Mouse (Mus musculus) stomach, embryonic 15.5 days (tissue): ENCODE measurements at regions not wholly inside any gene's neighbourhood (a gene's known extent, or its start where the extent isn't known, plus 50 kb on each side); places are given as distances from the start of the nearest gene placed in this dataset.

Source experiments
- ATAC-seq: fragments of 200-750 bp; cut with Nextera tagmentation; 2 replicates; pipeline ENCODE4 v1.8.0; 2017; ENCODE audit warnings: low read depth, moderate number of reproducible peaks, moderate TSS enrichment; ENCODE audit not compliant: insufficient read depth, low FRiP score
- H3K27ac ChIP-seq: fragments of 300-500 bp; sonication (generic); 2 replicates; pipeline ENCODE4 v1.5.1; 2015; ENCODE audit warnings: mild to moderate bottlenecking, inconsistent platforms
- H3K27me3 ChIP-seq: fragments of 300-500 bp; sonication (generic); replicated peaks from 2 replicates; pipeline ENCODE4 v1.6.1; 2015; ENCODE audit warnings: inconsistent platforms
- H3K36me3 ChIP-seq: fragments of 300-500 bp; sonication (generic); 2 replicates; pipeline ENCODE4 v1.6.1; 2015; ENCODE audit warnings: inconsistent platforms
- H3K4me1 ChIP-seq: fragments of 300-500 bp; sonication (generic); 2 replicates; pipeline ENCODE4 v1.6.1; 2015; ENCODE audit warnings: inconsistent platforms
- H3K4me2 ChIP-seq: fragments of 300-500 bp; sonication (generic); 2 replicates; pipeline ENCODE4 v1.6.1; 2015; ENCODE audit warnings: mild to moderate bottlenecking, inconsistent platforms
- H3K4me3 ChIP-seq: fragments of 300-500 bp; sonication (generic); replicated peaks from 2 replicates; pipeline ENCODE4 v1.5.1; 2015; ENCODE audit warnings: inconsistent platforms
- H3K9ac ChIP-seq: fragments of 300-500 bp; sonication (generic); 2 replicates; pipeline ENCODE4 v1.6.1; 2015; ENCODE audit warnings: inconsistent platforms
- H3K9me3 ChIP-seq: fragments of 300-500 bp; sonication (generic); 2 replicates; pipeline ENCODE4 v1.6.1; 2016; ENCODE audit warnings: inconsistent platforms
- WGBS: fragments of 180-500 bp; shearing (Covaris S2); methylation state at CpG from one replicate; pipeline ENCODE4 v1.1.7; 2015; 5-methylcytosine and 5-hydroxymethylcytosine counted together

DNA sequence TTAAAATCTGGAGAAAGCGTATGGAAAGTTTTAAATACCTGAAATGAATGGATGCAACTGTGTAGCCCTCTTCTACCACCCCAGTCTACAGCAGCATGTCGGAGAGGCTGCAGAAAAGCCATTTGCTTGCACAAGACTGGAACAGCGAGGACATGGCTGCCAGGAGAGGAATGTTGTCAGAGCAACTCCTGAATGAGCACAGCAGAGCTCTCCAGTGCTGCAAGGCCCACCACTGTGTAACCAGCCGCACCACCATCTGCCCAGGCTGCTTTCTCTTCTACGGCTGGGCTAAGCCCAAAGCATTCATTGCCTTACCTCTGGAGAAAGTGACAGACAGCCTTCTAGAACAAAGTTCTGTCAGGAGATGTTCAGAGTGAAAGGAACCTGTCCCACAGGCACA, 65.3 kb upstream of the Gm11238 start:
- no peaks in the 10 kb centered on the region for H3K4me1 ChIP-seq
- H3K9ac ChIP-seq = no peak overlapping the region
- H3K27ac ChIP-seq = no peak overlapping the region
- H3K9me3 ChIP-seq = no peaks in the 10 kb centered on the region
- 76% methylated on average over 5 of the region's 5 CpGs for WGBS
- no peak overlapping the region for H3K4me3 ChIP-seq
- no peaks in the 10 kb centered on the region for H3K27me3 ChIP-seq
- no peak for ATAC-seq
- no peaks in the 10 kb centered on the region for H3K36me3 ChIP-seq
- no peak overlapping the region for H3K4me2 ChIP-seq

DNA sequence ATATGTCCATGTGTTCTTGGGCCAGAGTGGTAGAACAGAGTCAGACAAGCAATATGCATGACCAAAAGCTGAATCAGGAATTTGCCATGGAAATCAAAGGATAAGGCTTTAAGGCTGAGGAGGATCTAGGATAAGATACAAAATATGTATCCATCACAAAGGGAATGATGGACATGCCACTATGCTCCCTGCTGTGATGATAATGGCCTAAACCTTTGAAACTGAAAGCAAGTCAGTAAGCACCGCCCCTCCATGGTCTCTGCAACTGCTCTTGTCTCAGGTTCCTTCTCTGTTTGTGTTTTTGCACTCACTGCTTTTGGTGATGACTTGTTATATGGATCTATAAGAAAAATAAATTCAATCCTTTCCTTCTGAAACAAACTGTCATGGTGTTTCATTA, 76.1 kb upstream of the Gm11238 start:
- Histone ChIP-seq H3K9ac (no peak overlapping the region), H3K9me3 (no peaks in the 10 kb centered on the region), H3K36me3 (no peaks in the 10 kb centered on the region), H3K4me1 (no peaks in the 10 kb centered on the region), H3K4me3 (no peak overlapping the region), H3K27ac (no peak overlapping the region), H3K27me3 (no peaks in the 10 kb centered on the region), H3K4me2 (no peak overlapping the region)
- no peak for ATAC-seq
- 81% methylated on average over 1 of the region's 1 CpGs for WGBS

DNA sequence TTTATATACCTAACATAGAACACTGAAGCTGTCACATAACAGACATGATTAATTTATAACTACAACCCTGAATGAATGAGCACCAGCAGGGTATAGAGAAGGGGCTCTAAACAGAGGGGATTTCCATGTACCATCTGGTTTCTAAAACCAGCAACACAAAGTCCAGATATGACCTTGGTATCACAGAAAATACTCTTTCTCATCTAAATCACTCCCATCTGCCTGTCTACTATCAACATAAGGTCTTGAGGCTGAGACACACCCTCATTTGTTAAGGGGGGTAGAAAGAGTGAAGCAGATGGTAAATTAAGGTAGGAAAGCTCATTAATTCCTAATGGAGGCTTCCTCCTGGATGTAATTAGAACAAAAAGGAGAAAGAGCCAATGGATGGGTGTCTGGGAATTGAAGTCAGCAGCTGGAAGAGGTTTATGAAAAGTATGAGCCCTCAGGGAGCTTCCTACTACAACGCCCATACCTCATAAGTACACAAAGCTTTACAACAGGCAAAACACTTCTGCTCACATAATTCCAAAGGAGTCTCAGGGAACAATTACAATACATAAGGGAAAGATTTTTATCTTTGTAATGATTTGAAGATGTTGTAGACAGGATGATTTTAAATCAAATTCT, 83.0 kb upstream of the Gm11238 start:
- Histone ChIP-seq H3K4me2 (no peak overlapping the region), H3K27ac (no peak overlapping the region), H3K27me3 (no peaks in the 10 kb centered on the region), H3K9me3 (no peaks in the 10 kb centered on the region), H3K4me1 (no peaks in the 10 kb centered on the region), H3K36me3 (no peaks in the 10 kb centered on the region), H3K4me3 (no peak overlapping the region), H3K9ac (no peak overlapping the region)
- ATAC-seq = no peak
- WGBS = 88% methylated on average over 1 of the region's 1 CpGs

- Histone ChIP-seq H3K4me1 (no peaks in the 10 kb centered on the region), H3K4me3 (no peak overlapping the region), H3K27me3 (no peaks in the 10 kb centered on the region), H3K9ac (no peak overlapping the region), H3K27ac (no peak overlapping the region), H3K4me2 (no peak overlapping the region), H3K36me3 (no peaks in the 10 kb centered on the region), H3K9me3 (no peaks in the 10 kb centered on the region)
- ATAC-seq = 0 out of 2 replicates have a peak, but pooled peaks have one; percentile 18
These were observed 88.8 kb upstream of the Gm11238 start for GRCm38 (mm10) chr4:73518742-73519384.

DNA sequence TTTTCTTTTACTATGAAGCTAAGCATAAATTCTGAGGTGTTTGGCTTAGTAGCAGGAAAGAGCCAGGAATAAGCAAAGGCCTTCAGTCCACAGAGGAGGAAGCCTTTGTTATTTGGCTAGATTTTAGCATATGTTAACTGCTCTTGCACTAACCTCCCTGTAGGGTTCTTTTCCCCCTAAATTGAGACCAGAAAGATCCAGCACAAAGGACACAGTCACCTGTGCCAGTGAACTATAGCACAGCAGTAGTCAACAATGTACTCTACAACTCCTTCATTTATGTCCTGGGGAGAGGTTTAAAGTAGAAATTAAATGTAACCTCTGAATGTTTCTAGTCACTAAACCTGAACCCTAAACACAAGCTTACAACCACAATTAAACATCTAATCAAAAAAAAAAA, 90.1 kb upstream of the Gm11238 start:
- Histone ChIP-seq H3K4me3 (no peak overlapping the region), H3K9ac (no peak overlapping the region), H3K4me1 (no peaks in the 10 kb centered on the region), H3K27me3 (no peaks in the 10 kb centered on the region), H3K36me3 (no peaks in the 10 kb centered on the region), H3K4me2 (no peak overlapping the region), H3K9me3 (no peaks in the 10 kb centered on the region), H3K27ac (no peak overlapping the region)
- no peak for ATAC-seq

DNA sequence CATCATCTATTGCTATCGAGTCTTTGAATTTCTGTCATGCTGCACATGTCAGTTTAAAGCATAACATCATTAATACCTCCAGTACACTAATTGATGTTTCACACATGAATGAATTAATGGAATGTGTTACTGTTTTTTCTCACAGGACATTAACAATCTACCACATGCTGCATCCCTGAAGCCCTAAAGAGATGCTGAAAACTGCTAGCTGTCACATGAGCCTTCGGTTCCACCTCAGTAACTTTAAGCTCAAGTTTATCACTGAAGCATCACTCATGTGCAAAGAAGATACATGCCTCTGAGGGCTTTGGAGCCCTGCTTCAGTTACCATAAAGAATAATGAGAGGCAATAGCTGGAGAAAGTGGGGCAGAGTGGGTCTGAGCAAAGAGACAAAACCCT, 91.0 kb upstream of the Gm11238 start:
- Histone ChIP-seq H3K27ac (no peak overlapping the region), H3K4me2 (no peak overlapping the region), H3K9ac (no peak overlapping the region), H3K27me3 (no peaks in the 10 kb centered on the region), H3K9me3 (no peaks in the 10 kb centered on the region), H3K4me3 (no peak overlapping the region), H3K4me1 (no peaks in the 10 kb centered on the region), H3K36me3 (no peaks in the 10 kb centered on the region)
- no peak for ATAC-seq
- WGBS = 66% methylated on average over 2 of the region's 2 CpGs

DNA sequence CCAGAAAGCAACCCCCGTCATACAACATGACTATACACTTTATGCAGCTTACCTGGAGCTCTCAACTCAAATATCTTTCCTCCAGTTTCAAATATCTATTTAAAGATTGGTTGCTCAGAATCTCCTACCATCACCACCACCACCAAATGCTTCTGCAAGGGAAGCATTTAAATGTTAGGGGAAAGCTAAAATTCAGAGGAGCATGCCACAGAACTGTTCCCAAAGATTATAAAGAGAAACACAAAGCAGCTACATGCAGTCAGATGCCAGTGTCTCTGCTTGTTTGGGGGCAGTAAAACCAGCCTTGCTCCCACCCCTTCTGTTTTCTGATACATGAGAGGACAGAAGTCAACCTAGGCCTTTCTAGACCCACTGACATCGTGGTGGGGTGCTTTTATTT, 100.8 kb upstream of the Gm11238 start:
- no peak overlapping the region for H3K27ac ChIP-seq
- H3K4me1 ChIP-seq = no peaks in the 10 kb centered on the region
- 66% methylated on average over 2 of the region's 2 CpGs for WGBS
- H3K9me3 ChIP-seq = no peaks in the 10 kb centered on the region
- H3K36me3 ChIP-seq = no peaks in the 10 kb centered on the region
- H3K4me2 ChIP-seq = no peak overlapping the region
- no peak for ATAC-seq
- H3K27me3 ChIP-seq = no peaks in the 10 kb centered on the region
- H3K9ac ChIP-seq = no peak overlapping the region
- H3K4me3 ChIP-seq = no peak overlapping the region

GRCm38 (mm10) chr4:73489199-73489598, 84.3 kb upstream of the Gm11487 start:
- no peak for ATAC-seq
- WGBS = 24% methylated on average over 2 of the region's 2 CpGs

GRCm38 (mm10) chr4:73488297-73489049, 83.6 kb upstream of the Gm11487 start:
- no peaks in the 10 kb centered on the region for H3K36me3 ChIP-seq
- WGBS = 49% methylated on average over 4 of the region's 4 CpGs
- no peak for ATAC-seq
- H3K4me1 ChIP-seq = no peaks in the 10 kb centered on the region
- H3K9me3 ChIP-seq = no peaks in the 10 kb centered on the region
- no peak overlapping the region for H3K27ac ChIP-seq
- H3K27me3 ChIP-seq = no peaks in the 10 kb centered on the region
- no peak overlapping the region for H3K4me3 ChIP-seq
- H3K4me2 ChIP-seq = no peak overlapping the region
- H3K9ac ChIP-seq = no peak overlapping the region

More at GRCm38 (mm10) chr4:73489199-73489598, 84.3 kb upstream of the Gm11487 start:
- Histone ChIP-seq H3K27ac (no peak overlapping the region), H3K4me1 (no peaks in the 10 kb centered on the region), H3K9ac (no peak overlapping the region), H3K4me2 (no peak overlapping the region), H3K27me3 (no peaks in the 10 kb centered on the region), H3K9me3 (no peaks in the 10 kb centered on the region), H3K4me3 (no peak overlapping the region), H3K36me3 (no peaks in the 10 kb centered on the region)

DNA sequence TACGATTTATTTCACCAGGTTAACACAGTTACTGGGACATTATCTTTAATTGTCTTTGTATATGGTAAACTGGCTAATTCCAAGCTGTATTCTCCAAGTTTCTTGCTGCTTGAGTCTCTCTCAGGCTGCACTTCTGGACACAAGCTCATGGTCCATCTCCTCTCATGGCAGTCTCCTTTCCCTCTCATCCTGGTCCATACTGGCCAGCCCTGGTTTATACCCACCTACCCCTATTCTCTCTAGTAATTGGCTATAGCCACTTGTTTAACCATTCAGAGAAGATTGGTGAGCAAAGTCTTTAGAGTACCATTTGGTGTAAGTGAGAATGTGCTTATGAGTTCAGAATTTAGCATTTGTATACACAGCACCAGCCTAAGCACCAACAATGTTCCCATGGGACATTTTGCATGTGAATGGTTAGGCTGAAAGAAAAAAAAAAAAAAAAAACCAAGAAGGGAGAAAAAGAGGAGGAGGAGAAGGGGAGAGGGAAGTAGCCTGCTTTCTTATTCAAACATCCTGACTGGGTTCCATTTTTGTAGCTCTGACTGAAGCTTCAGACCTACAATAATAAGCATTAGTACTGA, 63.2 kb upstream of the Gm11487 start:
- no peaks in the 10 kb centered on the region for H3K4me1 ChIP-seq
- WGBS = 85% methylated on average over 1 of the region's 1 CpGs

More for the DNA sequence above, 63.2 kb upstream of the Gm11487 start:
- Histone ChIP-seq H3K9me3 (no peaks in the 10 kb centered on the region), H3K27ac (no peak overlapping the region), H3K36me3 (no peaks in the 10 kb centered on the region), H3K27me3 (no peaks in the 10 kb centered on the region), H3K4me2 (no peak overlapping the region), H3K9ac (no peak overlapping the region), H3K4me3 (no peak overlapping the region)
- ATAC-seq = no peak
